Mouse (Mus musculus) C2C12 (cell line): ENCODE results near the gene Olfr679.

Experiments
- CEBPB ChIP-seq: IDR thresholded peaks from one replicate; pipeline ENCODE4 v1.6.1; 2011; ENCODE audit warnings: low read depth, mild to moderate bottlenecking, control low read depth, moderate library complexity
- CTCF ChIP-seq: IDR thresholded peaks from one replicate; pipeline ENCODE4 v1.5.1; 2011; ENCODE audit not compliant: control insufficient read depth, insufficient read depth, insufficient read length
- FOSL1 ChIP-seq: IDR thresholded peaks from one replicate; pipeline ENCODE4 v1.8.0; 2011; ENCODE audit warnings: mild to moderate bottlenecking, low read length; ENCODE audit not compliant: poor library complexity, insufficient read depth, severe bottlenecking
- MAX ChIP-seq: IDR thresholded peaks from one replicate; pipeline ENCODE4 v1.6.1; 2011; ENCODE audit warnings: mild to moderate bottlenecking, control low read depth
- MYOD1 ChIP-seq: IDR thresholded peaks from one replicate; pipeline ENCODE4 v1.6.1; 2011; ENCODE audit warnings: low read depth; ENCODE audit not compliant: control insufficient read depth, insufficient read length
- MYOG ChIP-seq: IDR thresholded peaks from one replicate; pipeline ENCODE4 v1.6.1; 2011; ENCODE audit not compliant: control insufficient read depth, insufficient read length; ENCODE audit errors: extremely low read depth
- USF1 ChIP-seq: IDR thresholded peaks from one replicate; pipeline ENCODE4 v1.6.1; 2011; ENCODE audit warnings: low read depth, mild to moderate bottlenecking, control low read depth, moderate library complexity

GRCm38 (mm10) chr7:105058951-105059350, 22.1 kb upstream of the Olfr679 start:
- no peak for TF ChIP-seq CTCF
- TF ChIP-seq USF1 = no peak
- no peak for TF ChIP-seq MYOG
- no peak for TF ChIP-seq FOSL1
- no peak for TF ChIP-seq CEBPB
- TF ChIP-seq MAX = no peak
- no peak for TF ChIP-seq MYOD1
